Mouse (Mus musculus) layer of hippocampus, adult 9-10 months (tissue): ENCODE results near the gene Cys1.
A peak's percentile ranks its signal among the peaks of the same experiment; 100 is the strongest.
"Not testable (repeated sequence)": the region's sequence is repeated elsewhere in the genome, so short reads cannot be mapped to it uniquely, and the experiment has no call there.

Experiments
- DNase-seq: peaks from one replicate; pipeline ENCODE4 v3.0.0; 2022; ENCODE audit warnings: low spot score

The Cys1 gene

GRCm38 (mm10) chr12:24681286-24682023 is at the start of gene Cys1:
Cys1 (minus strand) TSS chr12:24681813.
- no peak for DNase-seq

DNA sequence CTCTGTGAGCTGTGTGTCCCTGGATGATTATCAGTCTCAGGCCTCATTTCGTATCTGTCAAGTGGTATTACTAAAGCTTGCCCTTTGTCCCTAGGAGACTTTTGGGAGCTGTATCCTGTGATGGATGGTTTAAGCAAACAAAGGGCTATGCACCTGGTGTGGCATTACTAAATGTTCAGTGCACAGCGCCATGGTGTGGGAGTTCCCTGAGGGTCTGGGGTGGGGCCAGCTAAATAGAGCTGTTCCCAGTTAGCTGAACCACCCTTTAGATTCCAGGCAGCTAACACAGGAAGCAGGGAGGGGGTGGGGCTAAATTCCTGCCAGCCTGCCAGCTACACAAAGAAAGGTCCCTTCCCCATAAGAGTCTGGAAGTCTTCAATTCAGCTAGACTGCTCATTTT is 42.8 kb upstream of the Cys1 start:
- DNase-seq: no peak

GRCm38 (mm10) chr12:24723859-24724258 is 42.2 kb upstream of the Cys1 start:
- no peak for DNase-seq

- DNase-seq: no peak
These were observed 41.8 kb upstream of the Cys1 start for GRCm38 (mm10) chr12:24723434-24723833.

DNA sequence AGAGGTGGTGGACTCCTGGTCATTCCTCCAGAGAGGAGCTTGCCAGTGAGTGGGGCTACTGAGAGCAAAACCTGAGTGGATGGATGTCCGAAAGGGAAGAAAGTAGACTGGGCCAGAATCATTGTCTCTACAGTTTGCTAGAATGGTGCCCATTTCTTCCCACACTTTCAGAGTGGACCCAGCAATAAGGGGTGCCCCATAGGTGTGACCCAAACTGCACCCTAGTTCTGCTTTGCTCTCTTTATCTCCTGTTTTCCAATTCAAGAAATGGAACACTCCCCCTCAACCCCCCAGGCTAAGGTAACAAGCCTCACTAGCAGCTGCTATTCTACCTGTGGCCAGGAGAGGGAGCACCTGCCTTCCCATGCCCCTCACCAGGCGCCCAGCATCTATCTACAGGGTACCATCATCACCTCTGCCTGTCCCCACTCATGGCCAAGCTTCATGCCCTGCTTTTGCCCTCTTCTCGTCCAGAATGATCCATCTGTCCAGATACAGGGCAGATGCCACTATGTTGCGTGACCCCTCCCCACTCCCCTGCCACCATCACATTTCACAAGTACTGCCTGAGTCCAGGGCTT is 35.2 kb upstream of the Cys1 start:
- DNase-seq: no peak

- DNase-seq: no peak
These were observed 33.8 kb upstream of the Cys1 start for GRCm38 (mm10) chr12:24715268-24715896.

GRCm38 (mm10) chr12:24714579-24715255 is 33.1 kb upstream of the Cys1 start:
- DNase-seq: no peak

DNA sequence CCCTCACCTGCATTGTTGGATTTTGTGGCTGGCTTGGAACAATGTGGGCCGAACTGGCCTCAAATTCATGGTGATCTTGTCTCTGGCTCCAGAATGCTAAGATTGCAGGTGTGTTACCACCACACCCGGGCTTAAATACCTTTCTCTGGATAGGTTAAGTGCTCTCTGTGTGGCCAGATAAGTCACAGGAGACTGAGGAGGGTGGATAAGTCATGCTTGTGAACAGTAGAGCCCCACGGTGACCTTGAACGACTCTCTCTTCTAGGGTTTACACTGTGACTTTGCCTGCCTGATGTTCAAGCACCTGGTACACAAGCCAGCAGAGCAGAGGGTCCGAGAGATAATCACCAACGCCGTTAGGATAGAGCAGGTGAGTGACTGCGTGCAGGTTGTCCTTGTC is 30.8 kb upstream of the Cys1 start:
- DNase-seq: no peak

DNA sequence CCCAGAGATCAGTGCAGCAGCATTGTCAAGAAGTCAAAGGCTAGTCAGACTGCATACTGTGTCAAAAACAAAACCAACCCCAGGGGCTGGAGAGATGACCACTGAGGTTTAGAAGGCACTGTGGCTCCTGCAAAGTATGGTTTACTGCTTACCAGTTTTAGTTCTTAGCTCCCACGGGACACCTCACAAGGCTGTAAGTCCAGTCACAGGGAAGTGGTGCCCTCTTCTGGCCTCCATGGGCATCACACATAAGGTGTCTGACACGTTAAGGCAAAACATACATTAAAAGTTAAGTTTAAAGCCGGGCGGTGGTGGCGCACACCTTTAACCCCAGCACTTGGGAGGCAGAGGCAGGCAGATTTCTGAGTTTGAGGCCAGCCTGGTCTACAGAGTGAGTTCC is 29.1 kb upstream of the Cys1 start:
- DNase-seq: no peak

DNA sequence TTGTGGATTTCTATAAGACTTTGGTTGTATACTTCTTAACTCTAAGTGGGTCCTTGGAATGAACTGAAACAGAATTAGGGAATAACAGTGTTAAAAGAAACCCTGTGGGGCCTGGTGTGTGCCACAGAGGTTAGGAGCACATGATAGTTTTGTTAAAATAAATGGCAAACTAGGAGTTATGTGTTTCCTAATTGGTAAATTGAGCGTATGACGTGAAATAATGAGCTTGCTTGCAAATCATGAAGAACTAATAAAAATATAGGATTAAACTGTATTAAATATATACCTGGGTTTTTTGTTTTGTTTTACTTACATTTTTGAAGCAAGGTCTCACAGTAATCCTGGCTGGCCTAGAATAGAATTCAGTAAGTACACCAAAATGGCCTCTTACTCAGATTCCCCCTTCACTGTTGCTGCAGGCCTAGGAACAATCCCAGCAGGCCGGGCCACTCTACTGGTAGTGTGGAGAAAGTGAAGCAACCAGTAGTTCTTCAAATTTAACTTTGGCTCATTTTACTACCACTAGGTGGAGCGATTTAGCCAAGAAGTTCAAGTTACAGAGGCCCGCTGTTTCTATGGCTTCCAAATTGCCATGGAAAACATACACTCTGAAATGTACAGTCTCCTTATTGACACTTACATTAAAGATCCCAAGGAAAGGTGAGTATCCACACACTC is 28.4 kb upstream of the Cys1 start:
- DNase-seq: peak; percentile 80

DNA sequence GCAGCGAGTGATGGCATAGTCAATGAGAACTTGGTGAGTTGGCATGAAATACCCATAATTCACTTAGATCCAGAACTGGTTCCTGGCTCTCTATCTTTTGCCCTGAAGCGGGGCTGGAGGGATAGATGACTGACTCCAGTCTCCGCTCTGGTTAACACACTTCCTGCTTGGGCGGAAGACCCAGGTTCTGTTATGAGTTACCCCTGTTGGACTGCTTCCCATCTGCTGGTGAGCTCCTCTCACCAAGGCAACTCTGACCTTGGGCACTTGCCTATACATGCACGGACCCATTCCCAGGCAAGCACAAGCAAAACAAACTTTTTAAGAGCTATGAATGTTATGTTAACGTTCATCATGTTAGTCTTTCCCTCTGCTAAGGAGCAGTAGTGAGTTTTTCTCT is 27.8 kb upstream of the Cys1 start:
- DNase-seq: no peak

DNA sequence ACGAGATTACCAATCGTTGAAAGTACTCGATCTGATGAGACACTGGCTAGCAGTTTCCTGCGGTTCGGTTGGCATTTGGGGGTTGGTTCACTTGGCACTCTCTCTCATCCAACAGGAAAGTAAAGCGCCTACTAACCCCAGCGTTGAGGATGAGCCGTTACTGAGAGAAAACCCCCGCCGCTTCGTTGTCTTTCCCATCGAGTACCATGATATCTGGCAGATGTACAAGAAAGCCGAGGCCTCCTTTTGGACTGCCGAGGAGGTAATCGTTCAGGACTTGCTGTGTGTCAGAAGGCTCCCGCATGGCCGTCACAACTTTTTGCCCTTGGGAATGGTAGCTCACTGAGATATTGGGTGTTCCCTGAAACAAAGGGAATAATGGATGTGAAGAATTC is 27.2 kb upstream of the Cys1 start:
- DNase-seq: no peak

DNA sequence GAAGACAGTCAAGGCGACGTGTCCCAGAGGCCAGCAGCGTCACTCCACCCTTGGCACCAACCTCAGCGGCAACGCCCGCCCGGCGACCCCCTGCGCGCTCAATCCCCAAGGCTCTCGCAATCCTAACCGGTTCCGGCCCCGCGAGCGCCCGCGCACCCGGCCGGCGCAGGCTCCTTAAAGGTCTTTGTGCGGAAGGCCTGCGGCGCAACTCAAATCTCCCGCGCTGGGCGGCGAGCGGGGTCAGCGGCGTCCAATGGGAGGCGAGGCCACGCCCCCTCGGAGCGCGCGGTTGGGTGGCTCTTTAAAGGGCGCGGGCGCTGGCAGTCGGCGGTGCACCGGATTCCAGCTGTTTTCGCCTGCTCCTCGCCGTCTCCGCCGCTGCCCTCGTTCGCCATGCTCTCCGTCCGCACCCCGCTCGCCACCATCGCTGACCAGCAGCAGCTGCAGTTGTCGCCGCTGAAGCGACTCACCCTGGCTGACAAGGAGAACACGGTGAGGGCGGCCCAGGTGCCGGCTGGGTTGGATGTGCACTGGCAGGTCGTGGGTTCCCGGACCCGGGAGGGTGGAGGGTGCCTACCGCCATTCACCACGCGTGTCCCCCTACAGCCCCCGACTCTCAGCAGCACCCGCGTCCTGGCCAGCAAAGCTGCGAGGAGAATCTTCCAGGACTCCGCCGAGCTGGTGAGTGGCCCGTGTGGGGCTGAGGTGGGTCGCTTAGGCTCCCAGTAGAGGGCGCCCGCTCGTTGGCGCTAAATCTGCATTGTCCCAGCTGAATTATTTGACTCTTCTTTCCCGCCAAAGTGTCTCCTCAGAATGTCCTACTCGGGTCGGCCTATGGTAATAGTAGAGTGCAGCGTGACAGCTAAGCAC is 26.6 kb upstream of the Cys1 start, which contains the start of gene Rrm2:
Rrm2 (plus strand) TSS at position 288 of the 870 bp plus-strand sequence.
- peak; percentile 60 for DNase-seq

DNA sequence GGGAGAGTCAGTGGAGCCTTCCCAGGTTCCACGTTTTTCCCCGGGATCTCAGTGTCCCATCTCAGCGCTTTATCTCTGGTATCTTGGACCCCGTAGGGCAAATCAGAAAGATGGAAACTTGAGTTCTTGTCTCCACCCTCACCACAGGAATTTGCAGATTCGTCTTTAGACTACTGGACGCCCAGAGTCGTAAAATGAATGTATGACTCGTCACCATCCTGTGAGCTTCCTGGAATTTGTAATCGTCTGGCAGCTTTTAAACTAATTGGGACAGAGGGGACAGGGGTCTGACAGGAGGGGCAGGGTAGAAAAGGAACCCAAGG is 25.8 kb upstream of the Cys1 start:
- DNase-seq: no peak

DNA sequence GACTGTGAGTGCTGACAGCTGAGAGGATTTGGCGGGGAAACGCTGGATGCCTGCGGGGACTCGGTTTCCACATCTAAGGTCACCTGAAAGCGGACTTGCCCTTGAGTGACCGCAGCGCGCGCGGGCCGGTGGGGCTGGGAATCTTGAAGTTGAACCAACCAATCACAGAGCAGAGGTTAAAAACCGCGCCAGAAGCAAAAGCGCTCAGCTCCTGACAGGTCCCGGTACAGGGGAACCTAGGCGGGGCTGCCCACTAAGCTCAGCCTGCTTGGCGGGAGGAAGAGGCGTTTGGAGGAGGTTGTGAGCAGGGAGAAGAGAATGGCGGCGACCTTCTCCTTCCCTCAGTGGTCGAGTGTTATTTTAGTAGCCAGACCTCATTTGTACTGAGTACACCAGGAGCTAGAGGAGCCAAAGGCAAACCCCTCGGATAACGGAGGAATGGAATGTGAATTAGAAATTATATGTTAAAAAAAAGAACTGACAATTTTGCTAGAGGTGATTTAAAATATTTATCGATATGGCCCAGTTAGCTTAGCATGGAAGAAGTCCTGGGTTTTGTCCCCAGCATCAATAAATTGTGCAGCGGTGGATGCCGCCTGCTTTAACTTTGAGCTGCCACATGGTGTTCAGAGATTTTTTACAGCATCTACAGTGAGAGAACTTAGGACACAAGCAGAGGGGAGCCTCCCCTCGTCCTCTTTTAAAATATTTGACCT is 25.3 kb upstream of the Cys1 start:
- no peak for DNase-seq

- no peak for DNase-seq
These were observed 24.1 kb upstream of the Cys1 start for GRCm38 (mm10) chr12:24705502-24706263.

GRCm38 (mm10) chr12:24703013-24703412 is 21.4 kb upstream of the Cys1 start:
- DNase-seq: no peak

GRCm38 (mm10) chr12:24701621-24702020 is 20.0 kb upstream of the Cys1 start:
- not testable (repeated sequence) for DNase-seq

- DNase-seq: no peak
These were observed 18.0 kb upstream of the Cys1 start for GRCm38 (mm10) chr12:24699578-24699977.

- DNase-seq: no peak
These were observed 16.9 kb upstream of the Cys1 start for GRCm38 (mm10) chr12:24698514-24698913.
